22 mouse cellular contexts compared by ENCODE assay signal in genomic region chr5:149091256-149091655, GRCm38 (mm10).
DNase-seq lines count a peak whose midpoint lies in the region; ATAC-seq lines count a peak whose summit lies in the region.
"Had no signal": no experiment of that assay in that cellular context is flagged by ENCODE, and none has a peak within 500 bp of the region (broad histone marks: within the 10 kb centered on the region; RNA-seq: fewer than 3 reads in every experiment).

No protein-coding gene starts in this region.

- no peak overlapping the region for H3K4me3 ChIP-seq in forebrain, embryonic 16.5 days (replicated peaks; ENCODE audit: low read length)
- H3K4me3 ChIP-seq: embryonic facial prominence, embryonic 13.5 days; hindbrain, embryonic 13.5 days; limb, embryonic 10.5 days; midbrain, embryonic 13.5 days had no signal

- intact Hi-C loops in left cerebral cortex, postnatal 4 days (cut with DNase I) = no loop called here

- no peak overlapping the region for H3K4me2 ChIP-seq in forebrain, embryonic 16.5 days (ENCODE audit: low read length)
- H3K4me2 ChIP-seq: embryonic facial prominence, embryonic 13.5 days; heart, embryonic 11.5 days; hindbrain, embryonic 13.5 days; midbrain, embryonic 13.5 days had no signal

- ATAC-seq in frontal cortex, adult (ENCODE audit: low TSS enrichment) = peak; percentile 84
- ATAC-seq in forebrain, embryonic 16.5 days = no peak
- ATAC-seq: inflammation-experienced regulatory T-cells, adult 6 months; liver, postnatal 0 days; midbrain, embryonic 13.5 days had no signal

- 83% methylated on average over 14 of the region's 14 CpGs for WGBS in forebrain, embryonic 16.5 days

- H3K27me3 ChIP-seq in forebrain, embryonic 16.5 days (replicated peaks; ENCODE audit: control insufficient read depth, insufficient read depth, low read length) = no peaks in the 10 kb centered on the region
- H3K27me3 ChIP-seq: embryonic facial prominence, embryonic 13.5 days; hindbrain, embryonic 13.5 days; midbrain, embryonic 13.5 days had no signal

- peak; percentile 21 to 39 for DNase-seq in left cerebral cortex, adult 18-20 months (ENCODE audit: low spot score in 2 of 2)
- DNase-seq in left cerebral cortex, postnatal 4 days = no peak
- DNase-seq in brain, adult 2 months (ENCODE audit: low read depth, low spot score) = peak; percentile 57
- peak; percentile 40 for DNase-seq in right cerebral cortex, postnatal 25 days
- no peak for DNase-seq in B cell, adult 2 months
- DNase-seq: adrenal gland, adult 2 months; cerebellum, adult 9-11 months; gastrocnemius, postnatal 36 days; heart, postnatal 14 days; kidney, adult 9 months; kidney, postnatal 25 days; layer of hippocampus, adult 9-11 months; liver, postnatal 0 days; lung, postnatal 10 days had no signal

- H3K27ac ChIP-seq in forebrain, embryonic 16.5 days (ENCODE audit: low read length) = no peak overlapping the region
- H3K27ac ChIP-seq: embryonic facial prominence, embryonic 13.5 days; hindbrain, embryonic 13.5 days; limb, embryonic 10.5 days; midbrain, embryonic 13.5 days had no signal

- H3K4me1 ChIP-seq in forebrain, embryonic 16.5 days (replicated peaks; ENCODE audit: control insufficient read depth, insufficient read depth, low read length) = no peaks in the 10 kb centered on the region
- H3K4me1 ChIP-seq: embryonic facial prominence, embryonic 13.5 days; hindbrain, embryonic 13.5 days; midbrain, embryonic 13.5 days had no signal

- no peak overlapping the region for H3K9ac ChIP-seq in forebrain, embryonic 16.5 days (replicated peaks; ENCODE audit: low read depth, low read length)
- H3K9ac ChIP-seq: embryonic facial prominence, embryonic 13.5 days; hindbrain, embryonic 13.5 days; liver, postnatal 0 days; midbrain, embryonic 13.5 days had no signal

- H3K36me3 ChIP-seq in forebrain, embryonic 16.5 days (ENCODE audit: control insufficient read depth, insufficient read depth) = no peaks in the 10 kb centered on the region
- H3K36me3 ChIP-seq: embryonic facial prominence, embryonic 13.5 days; hindbrain, embryonic 13.5 days; limb, embryonic 10.5 days; midbrain, embryonic 13.5 days had no signal

- no peaks in the 10 kb centered on the region for H3K9me3 ChIP-seq in forebrain, embryonic 16.5 days (ENCODE audit: control insufficient read depth, low read length)
- H3K9me3 ChIP-seq: embryonic facial prominence, embryonic 13.5 days; hindbrain, embryonic 13.5 days; limb, embryonic 10.5 days; midbrain, embryonic 13.5 days had no signal

Comparison
In these comparisons a context has a peak if more than half of its experiments do, and no peak if none do; other contexts are left out.
1. DNase-seq: peak in left cerebral cortex, adult 18-20 months (2 of 2), brain, adult 2 months (single experiment) and right cerebral cortex, postnatal 25 days (single experiment); none in left cerebral cortex, postnatal 4 days (single experiment) and B cell, adult 2 months (0 of 2).